Mouse (Mus musculus) heart, postnatal 0 days (tissue): Measurements from ENCODE around the gene Ubqln1. TPM values are rescaled to one million over a fixed set of nuclear protein-coding genes. Genes with fewer than 3 reads are reported as not detected.

Source experiments
- ATAC-seq: fragments of 200-750 bp; cut with Nextera tagmentation; 2 replicates; pipeline ENCODE4 v1.8.0; 2017; ENCODE audit warnings: low read depth, moderate number of reproducible peaks, moderate library complexity; ENCODE audit not compliant: insufficient read depth
- DNase-seq: peaks from one replicate; pipeline ENCODE4 v3.0.0-alpha.2; 2016; ENCODE audit warnings: low spot score
- H3K27ac ChIP-seq: fragments of 300-500 bp; sonication (generic); 2 replicates; pipeline ENCODE4 v1.5.1; 2014; ENCODE audit warnings: low read depth, mild to moderate bottlenecking
- H3K27me3 ChIP-seq: fragments of 300-500 bp; sonication (generic); 2 replicates; pipeline ENCODE4 v1.6.1; 2014; ENCODE audit warnings: low read length, mixed read lengths; ENCODE audit not compliant: control insufficient read depth, insufficient read depth
- H3K36me3 ChIP-seq: fragments of 300-500 bp; sonication (generic); replicated peaks from 2 replicates; pipeline ENCODE4 v1.6.1; 2014; ENCODE audit warnings: low read length, mixed read lengths; ENCODE audit not compliant: control insufficient read depth, insufficient read depth
- H3K4me1 ChIP-seq: fragments of 300-500 bp; sonication (generic); 2 replicates; pipeline ENCODE4 v1.6.1; 2014; ENCODE audit warnings: antibody characterized with exemption; ENCODE audit not compliant: control insufficient read depth, insufficient read depth
- H3K4me2 ChIP-seq: fragments of 300-500 bp; sonication (generic); 2 replicates; pipeline ENCODE4 v1.6.1; 2014; ENCODE audit warnings: low read depth, mild to moderate bottlenecking, low read length, moderate library complexity
- H3K4me3 ChIP-seq: fragments of 300-500 bp; sonication (generic); 2 replicates; pipeline ENCODE4 v1.5.1; 2014; ENCODE audit warnings: low read depth, low read length
- H3K9ac ChIP-seq: fragments of 300-500 bp; sonication (generic); replicated peaks from 2 replicates; pipeline ENCODE4 v1.6.1; 2014; ENCODE audit warnings: low read depth, low read length, mixed read lengths
- H3K9me3 ChIP-seq: fragments of 300-500 bp; sonication (generic); replicated peaks from 2 replicates; pipeline ENCODE4 v1.6.1; 2016; ENCODE audit warnings: low read length; ENCODE audit not compliant: control insufficient read depth
- CTCF ChIP-seq: IDR thresholded peaks from 2 replicates; pipeline ENCODE4 v1.5.1; 2016; ENCODE audit warnings: antibody characterized with exemption, control low read depth, low read depth
- EP300 ChIP-seq: IDR thresholded peaks from 2 replicates; pipeline ENCODE4 v1.6.1; 2016; ENCODE audit warnings: antibody characterized with exemption, low read depth
- WGBS: fragments of 180-500 bp; shearing (Covaris S2); extraction: QIAGEN DNeasy Blood & Tissue Kit; methylation state at CpG from one replicate; pipeline ENCODE4 v1.1.7; 2014; 5-methylcytosine and 5-hydroxymethylcytosine counted together
- polyA plus RNA-seq: library from polyadenylated mRNA; unstranded; fragments of >200 nt; fragmentation: Nextera tagmentation; extraction: Ambion mirVana; gene quantifications from 2 replicates; pipeline ENCODE4 v1.2.1, GENCODE M21; 2015
- total RNA-seq: library from RNA; depleted of rRNA; stranded (reverse); fragments of >200 nt; gene quantifications from 2 replicates; pipeline ENCODE4 v1.2.3, GENCODE M21; 2014; ENCODE audit warnings: low replicate concordance

Ubqln1 gene
- total and polyA plus RNA-seq, 2 experiments from 2014 or later = 48.6 to 125 TPM

DNA sequence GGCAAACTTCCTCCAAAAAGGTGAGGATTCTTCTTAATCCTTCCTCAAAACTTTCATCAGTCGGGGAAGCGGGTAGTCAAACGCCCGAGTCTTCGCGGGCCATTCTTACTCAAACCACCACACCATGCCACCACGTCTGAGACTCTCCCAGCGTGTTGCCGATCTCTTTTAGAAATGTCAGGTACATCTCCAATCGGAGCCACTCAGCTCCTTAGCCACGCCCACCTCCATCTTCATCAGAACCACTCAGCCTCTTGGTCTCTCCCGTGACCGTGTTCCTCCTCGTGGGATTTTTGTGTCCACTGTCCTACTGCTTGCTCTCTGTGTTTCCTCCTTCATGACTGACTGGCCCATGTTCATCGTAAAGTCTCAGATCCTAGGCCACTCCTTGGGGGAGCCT is 54.7 kb downstream of the Ubqln1 start:
- Histone ChIP-seq H3K27ac (no peak overlapping the region), H3K27me3 (no peaks in the 10 kb centered on the region), H3K36me3 (peaks cover 27% of the 10 kb centered on the region), H3K4me3 (no peak overlapping the region), H3K4me2 (no peak overlapping the region), H3K9ac (no peak overlapping the region), H3K9me3 (no peaks in the 10 kb centered on the region), H3K4me1 (no peaks in the 10 kb centered on the region; the same call in 1 of the 2 replicates)
- DNase-seq (no peak), ATAC-seq (no peak)
- 95% methylated on average over 15 of the region's 15 CpGs for WGBS
- TF ChIP-seq CTCF (no peak), EP300 (no peak)

- no peaks in the 10 kb centered on the region for H3K27me3 ChIP-seq
- peak overlapping the region; percentile 70 for H3K4me3 ChIP-seq
- H3K9me3 ChIP-seq = no peaks in the 10 kb centered on the region
- H3K9ac ChIP-seq = peak overlapping the region; percentile 60
- WGBS = 4% methylated on average over 16 of the region's 16 CpGs
- peak overlapping the region; percentile 69 for H3K27ac ChIP-seq
- H3K36me3 ChIP-seq = peaks cover 21% of the 10 kb centered on the region
- peak; percentile 65 for ATAC-seq
- DNase-seq = peak; percentile 77
- H3K4me1 ChIP-seq = no peaks in the 10 kb centered on the region; the same call in 1 of the 2 replicates
- H3K4me2 ChIP-seq = peak overlapping the region; percentile 76
- peak; percentile 95 for TF ChIP-seq CTCF
- no peak for TF ChIP-seq EP300
Measured at GRCm38 (mm10) chr13:58158099-58158912, 57.1 kb downstream of the Ubqln1 start.

DNA sequence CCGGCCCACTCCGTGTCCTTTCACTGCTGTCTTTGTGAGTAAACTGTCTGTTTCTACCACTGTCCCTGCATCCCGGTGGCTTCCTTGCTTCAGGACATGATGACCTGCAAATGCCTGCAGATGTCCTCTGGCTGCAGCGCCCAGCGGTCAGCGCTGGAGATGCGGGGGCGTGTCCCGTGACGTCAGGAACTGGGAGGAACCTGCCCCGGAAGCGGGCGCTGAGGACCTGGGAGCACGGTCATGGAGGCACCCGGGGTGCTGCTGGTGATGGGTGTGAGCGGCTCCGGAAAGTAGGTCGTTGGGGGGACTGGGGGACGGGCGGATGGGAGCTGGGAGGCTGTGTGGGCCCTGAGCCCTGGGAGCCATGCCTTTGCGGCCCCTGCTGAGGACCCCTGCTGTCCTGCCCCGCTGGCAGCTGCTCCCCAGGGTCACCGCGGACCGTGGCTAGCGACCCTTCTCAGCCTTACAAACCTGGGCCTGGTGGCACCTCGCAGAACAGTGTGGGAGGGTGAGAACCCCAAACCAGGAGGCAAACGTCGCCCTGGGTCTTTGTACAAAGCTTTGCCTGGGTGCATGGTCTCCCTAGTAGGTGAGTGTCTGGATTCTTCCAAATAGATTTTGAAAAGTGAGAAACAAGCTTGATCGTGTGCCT is 57.9 kb downstream of the Ubqln1 start, which contains the start of gene Idnk:
Gene Idnk (plus strand): TSS at position 203 of the 652 bp plus-strand sequence.
- peak; percentile 92 for ATAC-seq
- under 1% methylated on average over 30 of the region's 30 CpGs for WGBS
- no peaks in the 10 kb centered on the region for H3K9me3 ChIP-seq
- no peaks in the 10 kb centered on the region for H3K27me3 ChIP-seq
- TF ChIP-seq EP300 (no peak), CTCF (peak; percentile 23; the same call in 1 of the 2 replicates)
- H3K27ac ChIP-seq = peak within 1 kb of the TSS; percentile 69
- H3K36me3 ChIP-seq = peaks cover 20% of the 10 kb centered on the region
- H3K9ac ChIP-seq = peak within 1 kb of the TSS; percentile 60
- H3K4me1 ChIP-seq = no peaks in the 10 kb centered on the region; the same call in 1 of the 2 replicates
- DNase-seq = peak; percentile 87
- H3K4me2 ChIP-seq = peak within 1 kb of the TSS; percentile 76
- H3K4me3 ChIP-seq = peak within 1 kb of the TSS; percentile 70

DNA sequence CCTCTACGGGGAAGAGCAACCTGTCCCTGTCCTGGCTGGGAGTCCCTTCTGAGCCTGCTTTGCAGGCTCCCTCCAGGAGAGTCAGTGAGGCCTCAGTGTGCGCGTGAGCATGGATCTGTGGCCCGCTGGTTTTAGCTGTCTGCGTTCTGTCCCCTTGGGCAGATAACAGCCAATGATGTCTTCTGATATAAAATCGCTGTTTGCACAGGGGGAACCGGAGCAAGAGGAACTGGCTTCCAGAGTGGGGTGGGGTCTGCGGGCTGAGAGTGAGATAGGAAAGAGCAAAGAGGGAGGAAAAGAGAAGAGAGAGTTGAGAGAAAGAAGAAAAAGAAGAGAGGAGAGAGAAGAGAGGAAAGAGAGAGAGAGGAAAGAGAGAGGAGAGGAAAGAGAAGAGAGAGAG is 58.4 kb downstream of the Ubqln1 start:
- Histone ChIP-seq H3K27me3 (no peaks in the 10 kb centered on the region), H3K4me1 (no peaks in the 10 kb centered on the region; the same call in 1 of the 2 replicates), H3K9ac (peak overlapping the region; percentile 60), H3K27ac (peak overlapping the region; percentile 69; the same call in 1 of the 2 replicates), H3K36me3 (peaks cover 20% of the 10 kb centered on the region), H3K4me2 (peak overlapping the region; percentile 76), H3K9me3 (no peaks in the 10 kb centered on the region), H3K4me3 (peak overlapping the region; percentile 70)
- 16% methylated on average over 8 of the region's 8 CpGs for WGBS
- DNase-seq = no peak
- ATAC-seq = no peak
- TF ChIP-seq EP300 (no peak), CTCF (no peak)

- no peak overlapping the region for H3K4me2 ChIP-seq
- no peak for TF ChIP-seq CTCF
- TF ChIP-seq EP300 = no peak
- DNase-seq (no peak), ATAC-seq (no peak)
- H3K27ac ChIP-seq = no peak overlapping the region
- peaks cover 13% of the 10 kb centered on the region for H3K36me3 ChIP-seq
- no peaks in the 10 kb centered on the region; the same call in 1 of the 2 replicates for H3K4me1 ChIP-seq
- no peaks in the 10 kb centered on the region for H3K9me3 ChIP-seq
- WGBS = 93% methylated on average over 2 of the region's 2 CpGs
- H3K4me3 ChIP-seq = no peak overlapping the region
- no peak overlapping the region for H3K9ac ChIP-seq
- no peaks in the 10 kb centered on the region for H3K27me3 ChIP-seq
Measured at GRCm38 (mm10) chr13:58156031-58156430, 59.4 kb downstream of the Ubqln1 start.
